Mouse (Mus musculus): ENCODE measurements around the gene Rsph6a. TPM values are rescaled to one million over a fixed set of nuclear protein-coding genes. Genes with fewer than 3 reads are reported as not detected.

Gene Rsph6a
- polyA plus RNA-seq, 1 experiment from 2014 or later: 0.09 TPM

Small RNA genes lying within 50 kb of the gene (microRNA-seq; reads per million reads assigned to microRNA genes)
- not detected for gene Mir3100

Other genes starting within 250 kb of the Rsph6a start
- gene Psg17, start 233.1 kb upstream of the Rsph6a start, polyA plus RNA-seq (2015; fragmentation: Nextera tagmentation; extraction: Ambion mirVana): not detected in 2 replicates
- gene Mill2, start 214.7 kb upstream of the Rsph6a start, polyA plus RNA-seq (2015; fragmentation: Nextera tagmentation; extraction: Ambion mirVana): 0.30 and 0.46 TPM in 2 replicates
- 26.3 and 26.7 TPM in 2 replicates for gene Pglyrp1, start 183.4 kb upstream of the Rsph6a start, polyA plus RNA-seq (2015; fragmentation: Nextera tagmentation; extraction: Ambion mirVana)
- gene Ccdc61, start 144.3 kb upstream of the Rsph6a start, polyA plus RNA-seq (2015; fragmentation: Nextera tagmentation; extraction: Ambion mirVana): 23.9 and 24.0 TPM in 2 replicates
- gene Nova2, start 128.8 kb upstream of the Rsph6a start, polyA plus RNA-seq (2015; fragmentation: Nextera tagmentation; extraction: Ambion mirVana): 15.8 and 17.3 TPM in 2 replicates
- gene Nanos2, start 67.3 kb upstream of the Rsph6a start, polyA plus RNA-seq (2015; fragmentation: Nextera tagmentation; extraction: Ambion mirVana): 0.46 and 0.91 TPM in 2 replicates
- 3.1 and 3.6 TPM in 2 replicates for gene Mypop, start 63.4 kb upstream of the Rsph6a start, polyA plus RNA-seq (2015; fragmentation: Nextera tagmentation; extraction: Ambion mirVana)
- gene Irf2bp1, start 50.6 kb upstream of the Rsph6a start, polyA plus RNA-seq (2015; fragmentation: Nextera tagmentation; extraction: Ambion mirVana): 28.0 and 30.4 TPM in 2 replicates
- not detected in 2 replicates for gene Foxa3, start 31.2 kb upstream of the Rsph6a start, polyA plus RNA-seq (2015; fragmentation: Nextera tagmentation; extraction: Ambion mirVana)
- 34.4 and 34.7 TPM in 2 replicates for gene Sympk, start 30.3 kb upstream of the Rsph6a start, polyA plus RNA-seq (2015; fragmentation: Nextera tagmentation; extraction: Ambion mirVana)
- 28.1 and 29.7 TPM in 2 replicates for gene Dmwd, start 21.5 kb downstream of the Rsph6a start, polyA plus RNA-seq (2015; fragmentation: Nextera tagmentation; extraction: Ambion mirVana)
- 5.6 and 10.1 TPM in 2 replicates for gene Dmpk, start 29.2 kb downstream of the Rsph6a start, polyA plus RNA-seq (2015; fragmentation: Nextera tagmentation; extraction: Ambion mirVana)
- 1.7 and 2.1 TPM in 2 replicates for gene Six5, start 39.9 kb downstream of the Rsph6a start, polyA plus RNA-seq (2015; fragmentation: Nextera tagmentation; extraction: Ambion mirVana)
- 3.9 and 4.9 TPM in 2 replicates for gene Gm4969, start 63.7 kb downstream of the Rsph6a start, polyA plus RNA-seq (2015; fragmentation: Nextera tagmentation; extraction: Ambion mirVana)
- 25.4 and 28.3 TPM in 2 replicates for gene Fbxo46, start 65.2 kb downstream of the Rsph6a start, polyA plus RNA-seq (2015; fragmentation: Nextera tagmentation; extraction: Ambion mirVana)
- 17.1 and 22.4 TPM in 2 replicates for gene Qpctl, start 94.6 kb downstream of the Rsph6a start, polyA plus RNA-seq (2015; fragmentation: Nextera tagmentation; extraction: Ambion mirVana)
- gene Snrpd2, start 95.0 kb downstream of the Rsph6a start, polyA plus RNA-seq (2015; fragmentation: Nextera tagmentation; extraction: Ambion mirVana): 116 and 118 TPM in 2 replicates
- gene Gipr, start 111.4 kb downstream of the Rsph6a start, polyA plus RNA-seq (2015; fragmentation: Nextera tagmentation; extraction: Ambion mirVana): 21.8 and 32.1 TPM in 2 replicates
- gene Eml2, start 121.7 kb downstream of the Rsph6a start, polyA plus RNA-seq (2015; fragmentation: Nextera tagmentation; extraction: Ambion mirVana): 8.3 and 14.4 TPM in 2 replicates
- 2.5 and 2.7 TPM in 2 replicates for gene Gpr4, start 157.8 kb downstream of the Rsph6a start, polyA plus RNA-seq (2015; fragmentation: Nextera tagmentation; extraction: Ambion mirVana)
- gene Opa3, start 173.6 kb downstream of the Rsph6a start, polyA plus RNA-seq (2015; fragmentation: Nextera tagmentation; extraction: Ambion mirVana): 43.5 and 43.8 TPM in 2 replicates
- gene Vasp, start 217.1 kb downstream of the Rsph6a start, polyA plus RNA-seq (2015; fragmentation: Nextera tagmentation; extraction: Ambion mirVana): 38.0 and 40.3 TPM in 2 replicates
- gene Ppm1n, start 225.4 kb downstream of the Rsph6a start, polyA plus RNA-seq (2015; fragmentation: Nextera tagmentation; extraction: Ambion mirVana): 0.39 and 0.61 TPM in 2 replicates
- gene Rtn2, start 227.9 kb downstream of the Rsph6a start, polyA plus RNA-seq (2015; fragmentation: Nextera tagmentation; extraction: Ambion mirVana): 127 and 128 TPM in 2 replicates

All from forebrain, embryonic 16.5 days (tissue).